Mouse (Mus musculus) MEL (cell line): ENCODE results near the gene Pitx1. TPM values are rescaled to one million over a fixed set of nuclear protein-coding genes. Genes with fewer than 3 reads are reported as not detected.

Source experiments
- DNase-seq: peaks from one replicate; pipeline ENCODE4 v3.0.0; 2011; ENCODE audit warnings: low read depth, low spot score
- H3K27ac ChIP-seq: 2 replicates; pipeline ENCODE4 v1.5.1; 2012; ENCODE audit warnings: low read depth, mild to moderate bottlenecking, control low read depth, low read length, moderate library complexity; ENCODE audit not compliant: control insufficient read depth
- H3K27me3 ChIP-seq, 2 experiments: fragments of 150-350 bp in 1 of 2; sonication (generic) in 1 of 2; 2 replicates each; pipeline ENCODE4 v1.6.1; 2012; ENCODE audit warnings: low read length in 2 of 2, mild to moderate bottlenecking in 2 of 2, improper control_type of control experiment in 1 of 2, moderate library complexity in 1 of 2; ENCODE audit not compliant: insufficient read depth in 2 of 2, control insufficient read depth in 1 of 2
- H3K36me3 ChIP-seq, 2 experiments: 2 replicates each; pipeline ENCODE4 v1.6.1; 2012 to 2014; ENCODE audit warnings: low read length in 2 of 2, improper control_type of control experiment in 1 of 2, inconsistent platforms in 1 of 2, mild to moderate bottlenecking in 1 of 2; ENCODE audit not compliant: insufficient read depth in 2 of 2, control insufficient read depth in 1 of 2
- H3K4me1 ChIP-seq, 2 experiments: fragments of 150-350 bp in 1 of 2; sonication (generic) in 1 of 2; 2 replicates each; pipeline ENCODE4 v1.6.1; 2012; ENCODE audit warnings: low read length in 2 of 2, improper control_type of control experiment in 1 of 2, mild to moderate bottlenecking in 1 of 2; ENCODE audit not compliant: insufficient read depth in 2 of 2, control insufficient read depth in 1 of 2
- H3K4me3 ChIP-seq, 2 experiments: fragments of 150-350 bp in 1 of 2; sonication (generic) in 1 of 2; 2 replicates each; pipeline ENCODE4 v1.5.1; 2012; ENCODE audit warnings: low read depth in 2 of 2, low read length in 2 of 2, mild to moderate bottlenecking in 2 of 2, moderate library complexity in 2 of 2, control low read depth in 1 of 2, improper control_type of control experiment in 1 of 2; ENCODE audit not compliant: control insufficient read depth in 1 of 2, insufficient read depth in 1 of 2
- H3K79me2 ChIP-seq: 2 replicates; pipeline ENCODE4 v1.6.1; 2012; ENCODE audit warnings: mild to moderate bottlenecking, low read length, moderate library complexity; ENCODE audit not compliant: control insufficient read depth, poor library complexity, insufficient read depth
- H3K9ac ChIP-seq: 2 replicates; pipeline ENCODE4 v1.6.1; 2012; ENCODE audit warnings: low read depth, mild to moderate bottlenecking, control low read depth, low read length, moderate library complexity; ENCODE audit not compliant: control insufficient read depth, poor library complexity, severe bottlenecking
- H3K9me3 ChIP-seq: fragments of 150-350 bp; sonication (generic); replicated peaks from 2 replicates; pipeline ENCODE4 v1.6.1; 2012; ENCODE audit warnings: mild to moderate bottlenecking, low read length, improper control_type of control experiment, moderate library complexity; ENCODE audit not compliant: insufficient read depth
- CHD1 ChIP-seq: IDR thresholded peaks from 2 replicates; pipeline ENCODE4 v1.6.1; 2012; ENCODE audit warnings: low read depth, mild to moderate bottlenecking, inconsistent platforms, low read length, improper control_type of control experiment
- CHD2 ChIP-seq: IDR thresholded peaks from 2 replicates; pipeline ENCODE4 v1.6.1; 2011; ENCODE audit warnings: low read length, improper control_type of control experiment
- CTCF ChIP-seq, 3 experiments: IDR thresholded peaks in 2 of 3; conservative IDR thresholded peaks in 1 of 3; 2 replicates each; pipeline ENCODE4 v1.5.1; 2011 to 2012; ENCODE audit warnings: low read length in 3 of 3, low read depth in 2 of 3, mild to moderate bottlenecking in 2 of 3, improper control_type of control experiment in 1 of 3, inconsistent platforms in 1 of 3, mixed read lengths in 1 of 3, moderate library complexity in 1 of 3; ENCODE audit not compliant: control insufficient read depth in 1 of 3, insufficient read depth in 1 of 3, poor library complexity in 1 of 3, severe bottlenecking in 1 of 3
- E2F4 ChIP-seq: IDR thresholded peaks from 2 replicates; pipeline ENCODE4 v1.6.1; 2011; ENCODE audit warnings: low read depth, low read length, improper control_type of control experiment, borderline replicate concordance
- ELF1 ChIP-seq: IDR thresholded peaks from 2 replicates; pipeline ENCODE4 v1.6.1; 2014; ENCODE audit warnings: low read depth, mild to moderate bottlenecking, inconsistent platforms, low read length, improper control_type of control experiment, moderate library complexity
- GABPA ChIP-seq: IDR thresholded peaks from 2 replicates; pipeline ENCODE4 v1.6.1; 2012; ENCODE audit warnings: low read depth, mild to moderate bottlenecking, inconsistent platforms, low read length, improper control_type of control experiment, moderate library complexity
- GATA1 ChIP-seq: IDR thresholded peaks from 2 replicates; pipeline ENCODE4 v1.6.1; 2011; ENCODE audit warnings: low read depth, low read length, improper control_type of control experiment
- HCFC1 ChIP-seq: IDR thresholded peaks from 2 replicates; pipeline ENCODE4 v1.6.1; 2012; ENCODE audit warnings: low read depth, mild to moderate bottlenecking, inconsistent platforms, low read length, improper control_type of control experiment, moderate library complexity
- MAFK ChIP-seq: IDR thresholded peaks from 2 replicates; pipeline ENCODE4 v1.6.1; 2011; ENCODE audit warnings: low read depth, mild to moderate bottlenecking, low read length, improper control_type of control experiment, borderline replicate concordance
- MAX ChIP-seq: IDR thresholded peaks from 2 replicates; pipeline ENCODE4 v1.6.1; 2011; ENCODE audit warnings: low read length, improper control_type of control experiment
- MAZ ChIP-seq: IDR thresholded peaks from 2 replicates; pipeline ENCODE4 v1.6.1; 2012; ENCODE audit warnings: low read depth, mild to moderate bottlenecking, inconsistent platforms, low read length, improper control_type of control experiment
- MEF2A ChIP-seq: IDR thresholded peaks from 2 replicates; pipeline ENCODE4 v1.6.1; 2014; ENCODE audit warnings: low read depth, mild to moderate bottlenecking, inconsistent platforms, low read length, improper control_type of control experiment; ENCODE audit not compliant: poor library complexity, insufficient replicate concordance, severe bottlenecking; ENCODE audit errors: extremely low read depth
- MXI1 ChIP-seq: IDR thresholded peaks from 2 replicates; pipeline ENCODE4 v1.6.1; 2011; ENCODE audit warnings: mild to moderate bottlenecking, low read depth, low read length, improper control_type of control experiment
- MYB ChIP-seq: IDR thresholded peaks from 2 replicates; pipeline ENCODE4 v1.6.1; 2011; ENCODE audit warnings: mild to moderate bottlenecking, low read depth, low read length, improper control_type of control experiment
- MYC ChIP-seq: IDR thresholded peaks from 2 replicates; pipeline ENCODE4 v1.6.1; 2011; ENCODE audit warnings: low read depth, mild to moderate bottlenecking, low read length, improper control_type of control experiment, moderate library complexity
- NELFE ChIP-seq: IDR thresholded peaks from 2 replicates; pipeline ENCODE4 v1.6.1; 2011; ENCODE audit warnings: low read depth, low read length, improper control_type of control experiment
- POLR2A ChIP-seq, 2 experiments: IDR thresholded peaks; 2 replicates each; pipeline ENCODE4 v1.6.1; 2011 to 2012; ENCODE audit warnings: low read length in 2 of 2, mild to moderate bottlenecking in 2 of 2, control low read depth in 1 of 2, improper control_type of control experiment in 1 of 2, low read depth in 1 of 2, moderate library complexity in 1 of 2; ENCODE audit not compliant: control insufficient read depth in 1 of 2, insufficient read depth in 1 of 2, poor library complexity in 1 of 2
- POLR2AphosphoS2 ChIP-seq: IDR thresholded peaks from 2 replicates; pipeline ENCODE4 v1.6.1; 2011; ENCODE audit warnings: low read length, improper control_type of control experiment
- RAD21 ChIP-seq: IDR thresholded peaks from 2 replicates; pipeline ENCODE4 v1.6.1; 2011; ENCODE audit warnings: mild to moderate bottlenecking, low read depth, low read length, improper control_type of control experiment
- RCOR1 ChIP-seq: IDR thresholded peaks from 2 replicates; pipeline ENCODE4 v1.6.1; 2012; ENCODE audit warnings: low read depth, mild to moderate bottlenecking, inconsistent platforms, low read length, improper control_type of control experiment
- SIN3A ChIP-seq: IDR thresholded peaks from 2 replicates; pipeline ENCODE4 v1.6.1; 2012; ENCODE audit warnings: low read length, improper control_type of control experiment, inconsistent platforms
- SMC3 ChIP-seq: IDR thresholded peaks from 2 replicates; pipeline ENCODE4 v1.6.1; 2011; ENCODE audit warnings: low read depth, low read length, improper control_type of control experiment
- TCF12 ChIP-seq: IDR thresholded peaks from 2 replicates; pipeline ENCODE4 v1.6.1; 2014; ENCODE audit warnings: low read depth, mild to moderate bottlenecking, inconsistent platforms, low read length, improper control_type of control experiment, moderate library complexity
- USF2 ChIP-seq, 2 experiments: IDR thresholded peaks; 2 replicates each; pipeline ENCODE4 v1.6.1; 2011 to 2012; ENCODE audit warnings: improper control_type of control experiment in 2 of 2, low read length in 2 of 2, borderline replicate concordance in 1 of 2, inconsistent platforms in 1 of 2, low read depth in 1 of 2, mild to moderate bottlenecking in 1 of 2; ENCODE audit not compliant: insufficient read depth in 1 of 2
- ZC3H11A ChIP-seq: IDR thresholded peaks from 2 replicates; pipeline ENCODE4 v1.6.1; 2012; ENCODE audit warnings: low read depth, mild to moderate bottlenecking, inconsistent platforms, low read length, improper control_type of control experiment
- ZNF384 ChIP-seq: IDR thresholded peaks from 2 replicates; pipeline ENCODE4 v1.6.1; 2012; ENCODE audit warnings: low read depth, mild to moderate bottlenecking, inconsistent platforms, low read length, improper control_type of control experiment
- polyA plus RNA-seq, 2 experiments: library from polyadenylated mRNA; stranded (reverse) in 1 of 2; unstranded in 1 of 2; fragments of >175 nt in 1 of 2; fragments of >200 nt in 1 of 2; gene quantifications; 2 replicates each; pipeline versions ENCODE4 v1.2.1 to v1.2.4; 2012; ENCODE audit warnings: low replicate concordance in 2 of 2, low read depth in 1 of 2; ENCODE audit not compliant: insufficient read length in 2 of 2, insufficient read depth in 1 of 2, missing spikeins in 1 of 2
- total RNA-seq: library from RNA; depleted of rRNA; stranded (reverse); fragments of 300-350 nt; gene quantifications from 2 replicates; pipeline ENCODE4 v1.2.3, GENCODE M21; 2012

Pitx1 gene
- total and polyA plus RNA-seq, 3 experiments = not detected

DNA sequence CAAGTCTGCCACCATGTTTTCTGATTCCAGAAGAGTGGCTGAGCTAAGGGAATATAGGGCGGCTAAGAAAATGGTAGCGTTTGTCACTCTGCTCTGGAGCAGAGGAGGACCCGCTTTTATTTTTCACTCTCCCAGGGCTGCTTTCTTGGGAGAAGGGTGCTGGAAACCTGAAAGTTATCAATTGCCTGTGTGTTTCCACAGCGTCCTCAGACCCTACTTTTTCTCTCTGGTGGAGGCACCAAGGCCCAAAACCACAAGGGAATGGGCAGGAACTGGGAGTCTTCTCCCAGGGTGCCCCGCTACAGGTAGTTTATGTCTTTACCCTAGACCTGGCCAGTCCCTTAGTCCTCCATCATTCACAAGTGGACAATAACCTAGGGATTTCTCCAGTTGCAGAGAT lies 1.3 kb downstream of the Pitx1 start:
- Histone ChIP-seq H3K9ac (no peak overlapping the region), H3K4me3 (no peak overlapping the region), H3K4me1 (no peaks in the 10 kb centered on the region), H3K27me3 (no peaks in the 10 kb centered on the region), H3K27ac (no peak overlapping the region), H3K9me3 (no peaks in the 10 kb centered on the region), H3K79me2 (no peaks in the 10 kb centered on the region), H3K36me3 (no peaks in the 10 kb centered on the region)
- DNase-seq = no peak
- TF ChIP-seq MAX = no peak
- TF ChIP-seq MXI1 = no peak
- TF ChIP-seq GATA1 = no peak
- TF ChIP-seq E2F4 = no peak
- TF ChIP-seq RCOR1 = no peak
- TF ChIP-seq MAFK = no peak
- no peak for TF ChIP-seq ZC3H11A
- TF ChIP-seq SIN3A = no peak
- TF ChIP-seq ELF1 = no peak
- TF ChIP-seq HCFC1 = no peak
- no peak for TF ChIP-seq CHD2
- TF ChIP-seq SMC3 = no peak
- TF ChIP-seq TCF12 = no peak
- TF ChIP-seq MYC = no peak
- no peak for TF ChIP-seq NELFE
- no peak for TF ChIP-seq POLR2A (IDR thresholded peaks at IDR 0.05; ENCODE audit: control insufficient read depth in 1 of 2, insufficient read depth in 1 of 2, low read depth in 1 of 2, low read length in 2 of 2, poor library complexity in 1 of 2)

DNA sequence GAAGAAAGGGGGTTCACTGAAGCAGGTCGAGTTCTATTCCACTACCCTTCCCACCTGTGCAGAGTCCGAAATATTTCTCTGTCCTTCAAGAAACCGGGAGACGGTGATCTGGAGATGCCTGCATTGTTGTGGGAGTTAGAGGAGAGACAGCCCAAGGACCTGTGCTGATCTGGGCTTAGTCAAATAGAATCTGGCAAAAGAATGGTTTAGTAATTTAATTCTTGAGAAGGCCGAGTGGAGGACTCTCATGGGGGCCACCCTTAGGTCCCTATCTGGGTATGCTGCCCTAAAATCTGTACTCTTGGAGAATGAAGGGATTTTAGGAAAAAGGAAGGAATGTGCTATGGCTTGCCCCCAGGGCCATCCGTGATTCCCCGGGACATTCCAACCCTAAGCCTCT lies 2.1 kb downstream of the Pitx1 start:
- H3K4me3 ChIP-seq = no peak overlapping the region
- H3K9ac ChIP-seq = no peak overlapping the region
- H3K4me1 ChIP-seq = no peaks in the 10 kb centered on the region
- DNase-seq = no peak
- no peak for TF ChIP-seq ZC3H11A
- no peaks in the 10 kb centered on the region for H3K27me3 ChIP-seq
- no peaks in the 10 kb centered on the region for H3K79me2 ChIP-seq
- no peaks in the 10 kb centered on the region for H3K9me3 ChIP-seq
- no peak overlapping the region for H3K27ac ChIP-seq
- H3K36me3 ChIP-seq = no peaks in the 10 kb centered on the region

GRCm38 (mm10) chr13:55832602-55833001 lies 3.4 kb downstream of the Pitx1 start:
- no peaks in the 10 kb centered on the region for H3K36me3 ChIP-seq
- H3K9me3 ChIP-seq = no peaks in the 10 kb centered on the region
- DNase-seq = no peak
- H3K27me3 ChIP-seq = no peaks in the 10 kb centered on the region
- no peak overlapping the region for H3K27ac ChIP-seq
- no peak overlapping the region for H3K9ac ChIP-seq
- TF ChIP-seq CTCF (IDR thresholded peaks at IDR 0.05 in 2 of 3, conservative IDR thresholded peaks at IDR 0.05 in 1 of 3; ENCODE audit: control insufficient read depth in 1 of 3, insufficient read depth in 1 of 3, low read depth in 2 of 3, low read length in 3 of 3, poor library complexity in 1 of 3, severe bottlenecking in 1 of 3) (no peak), GATA1 (no peak), MEF2A (no peak), NELFE (no peak), MYC (no peak), POLR2AphosphoS2 (no peak), USF2 (IDR thresholded peaks at IDR 0.05; ENCODE audit: borderline replicate concordance in 1 of 2, insufficient read depth in 1 of 2, low read depth in 1 of 2, low read length in 2 of 2) (no peak), MYB (no peak), CHD1 (no peak), GABPA (no peak), RAD21 (no peak), ZNF384 (no peak), MAX (no peak), MAZ (no peak)
- H3K79me2 ChIP-seq = no peaks in the 10 kb centered on the region
- no peaks in the 10 kb centered on the region for H3K4me1 ChIP-seq
- no peak overlapping the region for H3K4me3 ChIP-seq
